Mouse (Mus musculus) limb, embryonic 14.5 days (tissue): ENCODE data around the gene Smg9. TPM values are rescaled to one million over a fixed set of nuclear protein-coding genes. Genes with fewer than 3 reads are reported as not detected.

Experiments used
- ATAC-seq: fragments of 200-750 bp; cut with Nextera tagmentation; 2 replicates; pipeline ENCODE4 v1.8.0; 2017; ENCODE audit warnings: low read depth, moderate number of reproducible peaks, moderate TSS enrichment; ENCODE audit not compliant: low FRiP score
- DNase-seq: peaks from one replicate; pipeline ENCODE4 v3.0.0-alpha.2; 2015; ENCODE audit warnings: low spot score
- H3K27ac ChIP-seq: fragments of 300-500 bp; sonication (generic); replicated peaks from 2 replicates; pipeline ENCODE4 v1.5.1; 2014; ENCODE audit warnings: low read depth, mild to moderate bottlenecking, low read length, moderate library complexity, mixed read lengths
- H3K27me3 ChIP-seq: fragments of 300-500 bp; sonication (generic); 2 replicates; pipeline ENCODE4 v1.6.1; 2014; ENCODE audit warnings: low read length, mixed read lengths; ENCODE audit not compliant: control insufficient read depth, insufficient read depth
- H3K36me3 ChIP-seq: fragments of 300-500 bp; sonication (generic); 2 replicates; pipeline ENCODE4 v1.6.1; 2014; ENCODE audit warnings: mild to moderate bottlenecking, low read length, moderate library complexity, mixed read lengths; ENCODE audit not compliant: control insufficient read depth, insufficient read depth
- H3K4me1 ChIP-seq: fragments of 300-500 bp; sonication (generic); 2 replicates; pipeline ENCODE4 v1.6.1; 2014; ENCODE audit warnings: antibody characterized with exemption, low read length, mixed read lengths; ENCODE audit not compliant: control insufficient read depth, insufficient read depth
- H3K4me2 ChIP-seq: fragments of 300-500 bp; sonication (generic); replicated peaks from 2 replicates; pipeline ENCODE4 v1.6.1; 2014; ENCODE audit warnings: low read depth, mild to moderate bottlenecking, low read length, moderate library complexity; ENCODE audit not compliant: severe bottlenecking
- H3K4me3 ChIP-seq: fragments of 300-500 bp; sonication (generic); replicated peaks from 2 replicates; pipeline ENCODE4 v1.5.1; 2014; ENCODE audit warnings: low read length
- H3K9ac ChIP-seq: fragments of 300-500 bp; sonication (generic); 2 replicates; pipeline ENCODE4 v1.6.1; 2014; ENCODE audit warnings: mild to moderate bottlenecking, low read depth, low read length, moderate library complexity; ENCODE audit not compliant: severe bottlenecking
- H3K9me3 ChIP-seq: fragments of 300-500 bp; sonication (generic); 2 replicates; pipeline ENCODE4 v1.6.1; 2016; ENCODE audit warnings: low read length; ENCODE audit not compliant: control insufficient read depth
- POLR2A ChIP-seq: fragments of 200-500 bp; IDR thresholded peaks from 2 replicates; pipeline ENCODE4 v1.8.0; 2012; ENCODE audit warnings: inconsistent platforms, mild to moderate bottlenecking, moderate library complexity, borderline replicate concordance; ENCODE audit not compliant: insufficient read depth, insufficient read length; ENCODE audit errors: extremely low read depth
- WGBS: fragments of 180-500 bp; shearing (Covaris S2); extraction: QIAGEN DNeasy Blood & Tissue Kit; methylation state at CpG from one replicate; pipeline ENCODE4 v1.1.7; 2014; 5-methylcytosine and 5-hydroxymethylcytosine counted together
- polyA plus RNA-seq, 2 experiments: library from polyadenylated mRNA; depleted of rRNA in 1 of 2; stranded (reverse) in 1 of 2; unstranded in 1 of 2; fragments of >200 nt; fragmentation: Nextera tagmentation in 1 of 2; extraction: Ambion mirVana in 1 of 2; gene quantifications; 2 replicates each; pipeline versions ENCODE4 v1.2.1 to v1.2.3; 2012 to 2014

Smg9 gene
- polyA plus RNA-seq, 2 experiments, result 23.2 to 44.3 TPM

GRCm38 (mm10) chr7:24454199-24454598 is 54.8 kb downstream of the Smg9 start:
- ATAC-seq, result no peak
- Histone ChIP-seq H3K4me2 (no peak overlapping the region), H3K36me3 (no peaks in the 10 kb centered on the region), H3K27me3 (no peaks in the 10 kb centered on the region), H3K4me1 (no peaks in the 10 kb centered on the region), H3K4me3 (no peak overlapping the region), H3K9ac (no peak overlapping the region), H3K9me3 (no peaks in the 10 kb centered on the region), H3K27ac (no peak overlapping the region)
- no peak for DNase-seq
- 82% methylated on average over 2 of the region's 2 CpGs for WGBS
- TF ChIP-seq POLR2A, result no peak

GRCm38 (mm10) chr7:24455726-24456125 is 56.3 kb downstream of the Smg9 start:
- WGBS, result 67% methylated on average over 5 of the region's 5 CpGs
- Histone ChIP-seq H3K4me2 (no peak overlapping the region), H3K9me3 (no peaks in the 10 kb centered on the region), H3K4me1 (no peaks in the 10 kb centered on the region), H3K36me3 (no peaks in the 10 kb centered on the region), H3K4me3 (no peak overlapping the region), H3K27me3 (no peaks in the 10 kb centered on the region), H3K9ac (no peak overlapping the region), H3K27ac (no peak overlapping the region)
- TF ChIP-seq POLR2A, result no peak
- no peak for DNase-seq
- ATAC-seq, result no peak

- no peak overlapping the region for H3K9ac ChIP-seq
- TF ChIP-seq POLR2A, result no peak
- no peak for ATAC-seq
- H3K4me3 ChIP-seq, result no peak overlapping the region
- H3K27ac ChIP-seq, result no peak overlapping the region
- H3K27me3 ChIP-seq, result no peaks in the 10 kb centered on the region
- H3K9me3 ChIP-seq, result no peaks in the 10 kb centered on the region
- H3K4me1 ChIP-seq, result peaks cover 4% of the 10 kb centered on the region; the same call in 1 of the 2 replicates
- 50% methylated on average over 10 of the region's 10 CpGs for WGBS
- H3K36me3 ChIP-seq, result no peaks in the 10 kb centered on the region
- no peak for DNase-seq
- H3K4me2 ChIP-seq, result no peak overlapping the region
These were observed 58.4 kb downstream of the Smg9 start for GRCm38 (mm10) chr7:24457726-24458370.

- Histone ChIP-seq H3K9me3 (no peaks in the 10 kb centered on the region), H3K4me3 (no peak overlapping the region), H3K4me1 (peaks cover 4% of the 10 kb centered on the region; the same call in 1 of the 2 replicates), H3K27ac (no peak overlapping the region), H3K9ac (no peak overlapping the region), H3K36me3 (no peaks in the 10 kb centered on the region), H3K4me2 (no peak overlapping the region), H3K27me3 (no peaks in the 10 kb centered on the region)
- no peak for TF ChIP-seq POLR2A
- ATAC-seq (no peak), DNase-seq (no peak)
- WGBS, result 84% methylated on average over 5 of the region's 5 CpGs
These were observed 60.0 kb downstream of the Smg9 start for GRCm38 (mm10) chr7:24459440-24459839.

DNA sequence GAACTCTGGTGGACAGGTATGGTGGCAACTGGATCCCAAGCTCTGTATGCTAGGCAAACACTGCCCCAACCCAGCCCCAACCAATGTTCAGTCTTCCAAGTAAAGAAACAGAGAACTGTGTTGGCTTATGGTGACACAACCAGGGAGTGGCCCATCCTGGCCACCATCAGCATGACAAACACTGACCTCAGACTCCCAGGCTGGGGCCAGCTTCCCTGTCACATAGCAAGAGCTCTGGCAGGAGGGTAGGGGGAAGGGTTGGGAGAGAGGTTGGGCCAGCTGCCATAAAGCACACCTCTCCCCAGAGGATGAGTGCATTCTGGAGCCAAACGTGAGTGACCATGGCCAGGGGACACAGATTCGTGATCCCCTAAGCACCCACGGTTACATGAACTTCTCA is 60.4 kb downstream of the Smg9 start:
- no peak for ATAC-seq
- TF ChIP-seq POLR2A, result no peak
- no peak overlapping the region for H3K9ac ChIP-seq

More for the DNA sequence above, 60.4 kb downstream of the Smg9 start:
- Histone ChIP-seq H3K4me3 (no peak overlapping the region), H3K4me2 (no peak overlapping the region), H3K27me3 (no peaks in the 10 kb centered on the region), H3K4me1 (peaks cover 4% of the 10 kb centered on the region; the same call in 1 of the 2 replicates), H3K36me3 (no peaks in the 10 kb centered on the region), H3K27ac (no peak overlapping the region), H3K9me3 (no peaks in the 10 kb centered on the region)
- no peak for DNase-seq
- 49% methylated on average over 3 of the region's 3 CpGs for WGBS
